Mouse (Mus musculus): ENCODE results near the gene Pkd1. TPM values are rescaled to one million over a fixed set of nuclear protein-coding genes. Genes with fewer than 3 reads are reported as not detected.

Pkd1 gene
- polyA plus RNA-seq, 1 experiment, result 31.6 TPM

DNA sequence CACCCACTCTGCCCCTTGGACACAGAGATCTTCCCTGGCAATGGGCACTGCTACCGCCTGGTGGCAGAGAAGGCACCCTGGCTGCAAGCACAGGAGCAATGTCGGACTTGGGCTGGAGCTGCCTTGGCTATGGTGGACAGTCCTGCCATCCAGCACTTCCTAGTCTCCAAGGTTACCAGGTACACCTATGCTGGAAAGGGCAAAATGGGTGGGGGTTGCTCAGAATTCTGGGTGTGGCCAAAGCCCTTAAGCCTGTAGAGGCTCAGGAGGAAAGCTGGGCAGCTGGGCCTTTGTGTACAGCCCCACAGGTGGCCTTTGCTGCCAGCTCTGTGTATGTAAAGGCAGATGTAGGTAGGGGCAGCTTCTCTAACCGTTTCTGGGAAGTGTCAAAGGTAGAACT, 16.2 kb downstream of the Pkd1 start:
- Histone ChIP-seq H3K27ac (ENCODE audit: control insufficient read depth, insufficient read depth, low read depth, low read length) (no peak overlapping the region), H3K4me1 (ENCODE audit: control insufficient read depth, insufficient read depth, low read length) (no peaks in the 10 kb centered on the region), H3K4me3 (ENCODE audit: control insufficient read depth, low read depth, low read length) (no peak overlapping the region), H3K36me3 (ENCODE audit: control insufficient read depth, insufficient read depth, low read length) (peaks cover 2% of the 10 kb centered on the region; the same call in 1 of the 2 replicates), H3K27me3 (ENCODE audit: control insufficient read depth, insufficient read depth, low read length) (no peaks in the 10 kb centered on the region)
- TF ChIP-seq POLR2A (IDR thresholded peaks at IDR 0.05; ENCODE audit: control insufficient read depth, low read depth, low read length), result no peak
- TF ChIP-seq CTCF (IDR thresholded peaks at IDR 0.05; ENCODE audit: control insufficient read depth, insufficient read depth, insufficient replicate concordance, low read depth, low read length), result no peak

DNA sequence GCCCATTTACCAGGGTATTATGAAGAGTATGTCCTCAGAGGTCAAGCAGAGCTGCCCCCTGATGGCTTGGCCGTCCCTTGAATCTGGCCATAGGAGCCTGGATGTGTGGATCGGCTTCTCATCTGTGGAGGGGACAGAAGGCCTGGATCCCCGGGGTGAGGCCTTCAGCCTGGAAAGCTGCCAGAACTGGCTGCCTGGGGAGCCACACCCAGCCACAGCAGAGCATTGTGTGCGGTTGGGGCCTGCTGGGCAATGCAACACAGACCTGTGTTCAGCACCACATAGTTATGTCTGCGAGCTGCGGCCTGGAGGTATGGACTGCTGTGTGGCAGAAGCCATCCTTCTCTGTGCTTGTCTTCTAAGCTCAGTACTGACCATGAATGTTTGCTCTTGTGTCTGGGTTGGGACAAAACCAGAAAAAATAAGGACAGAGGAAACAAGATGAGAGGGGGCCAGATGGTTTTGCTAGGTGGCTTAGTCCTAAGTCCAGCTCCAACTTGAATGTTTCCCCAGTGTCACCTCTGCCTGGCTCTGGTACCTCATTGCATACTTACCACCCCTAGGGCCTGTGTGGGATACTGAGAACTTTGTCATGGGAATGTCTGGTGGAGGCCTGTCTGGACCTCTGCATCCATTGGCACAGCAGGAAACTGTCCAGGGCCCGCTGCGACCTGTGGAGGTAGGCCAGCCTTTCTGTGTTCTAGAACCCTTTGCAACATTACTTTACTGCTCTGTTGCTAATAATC, 17.6 kb downstream of the Pkd1 start:
- Histone ChIP-seq H3K36me3 (ENCODE audit: control insufficient read depth, insufficient read depth, low read length) (peaks cover 2% of the 10 kb centered on the region; the same call in 1 of the 2 replicates), H3K27me3 (ENCODE audit: control insufficient read depth, insufficient read depth, low read length) (no peaks in the 10 kb centered on the region), H3K4me3 (ENCODE audit: control insufficient read depth, low read depth, low read length) (no peak overlapping the region), H3K27ac (ENCODE audit: control insufficient read depth, insufficient read depth, low read depth, low read length) (no peak overlapping the region), H3K4me1 (ENCODE audit: control insufficient read depth, insufficient read depth, low read length) (no peaks in the 10 kb centered on the region)
- TF ChIP-seq CTCF (IDR thresholded peaks at IDR 0.05; ENCODE audit: control insufficient read depth, insufficient read depth, insufficient replicate concordance, low read depth, low read length) (no peak), POLR2A (IDR thresholded peaks at IDR 0.05; ENCODE audit: control insufficient read depth, low read depth, low read length) (no peak)

GRCm38 (mm10) chr17:24569837-24570236, 20.2 kb downstream of the Pkd1 start:
- Histone ChIP-seq H3K27me3 (ENCODE audit: control insufficient read depth, insufficient read depth, low read length) (no peaks in the 10 kb centered on the region), H3K27ac (ENCODE audit: control insufficient read depth, insufficient read depth, low read depth, low read length) (no peak overlapping the region), H3K4me1 (ENCODE audit: control insufficient read depth, insufficient read depth, low read length) (no peaks in the 10 kb centered on the region), H3K4me3 (ENCODE audit: control insufficient read depth, low read depth, low read length) (no peak overlapping the region), H3K36me3 (ENCODE audit: control insufficient read depth, insufficient read depth, low read length) (peaks cover 2% of the 10 kb centered on the region; the same call in 1 of the 2 replicates)
- TF ChIP-seq POLR2A (IDR thresholded peaks at IDR 0.05; ENCODE audit: control insufficient read depth, low read depth, low read length) (no peak), CTCF (IDR thresholded peaks at IDR 0.05; ENCODE audit: control insufficient read depth, insufficient read depth, insufficient replicate concordance, low read depth, low read length) (no peak)

DNA sequence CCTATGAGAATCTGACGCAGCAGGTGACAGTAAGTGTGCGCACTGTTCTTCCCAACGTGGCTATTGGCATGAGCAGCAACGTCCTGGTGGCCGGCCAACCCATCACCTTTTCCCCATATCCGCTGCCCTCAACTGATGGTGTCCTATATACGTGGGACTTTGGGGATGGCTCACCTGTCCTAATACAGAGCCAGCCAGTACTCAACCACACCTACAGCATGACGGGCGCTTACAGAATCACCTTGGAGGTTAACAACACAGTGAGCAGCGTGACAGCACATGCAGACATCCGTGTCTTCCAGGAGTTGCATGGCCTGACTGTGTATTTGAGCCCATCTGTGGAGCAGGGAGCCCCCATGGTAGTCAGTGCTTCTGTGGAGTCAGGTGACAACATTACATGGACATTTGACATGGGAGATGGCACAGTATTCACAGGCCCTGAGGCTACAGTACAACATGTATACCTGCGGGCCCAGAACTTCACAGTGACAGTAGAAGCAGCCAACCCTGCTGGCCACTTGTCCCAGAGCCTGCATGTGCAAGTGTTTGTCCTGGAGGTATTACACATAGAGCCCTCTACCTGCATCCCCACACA, 23.1 kb downstream of the Pkd1 start:
- TF ChIP-seq CTCF (IDR thresholded peaks at IDR 0.05; ENCODE audit: control insufficient read depth, insufficient read depth, insufficient replicate concordance, low read depth, low read length), result no peak
- TF ChIP-seq POLR2A (IDR thresholded peaks at IDR 0.05; ENCODE audit: control insufficient read depth, low read depth, low read length), result no peak
- Histone ChIP-seq H3K36me3 (ENCODE audit: control insufficient read depth, insufficient read depth, low read length) (peaks cover 2% of the 10 kb centered on the region; the same call in 1 of the 2 replicates), H3K27me3 (ENCODE audit: control insufficient read depth, insufficient read depth, low read length) (no peaks in the 10 kb centered on the region), H3K27ac (ENCODE audit: control insufficient read depth, insufficient read depth, low read depth, low read length) (no peak overlapping the region), H3K4me1 (ENCODE audit: control insufficient read depth, insufficient read depth, low read length) (no peaks in the 10 kb centered on the region), H3K4me3 (ENCODE audit: control insufficient read depth, low read depth, low read length) (no peak overlapping the region)

- no peaks in the 10 kb centered on the region for H3K27me3 ChIP-seq (ENCODE audit: control insufficient read depth, insufficient read depth, low read length)
- no peaks in the 10 kb centered on the region for H3K4me1 ChIP-seq (ENCODE audit: control insufficient read depth, insufficient read depth, low read length)
- no peak overlapping the region for H3K27ac ChIP-seq (ENCODE audit: control insufficient read depth, insufficient read depth, low read depth, low read length)
- no peak for TF ChIP-seq POLR2A (IDR thresholded peaks at IDR 0.05; ENCODE audit: control insufficient read depth, low read depth, low read length)
- TF ChIP-seq CTCF (IDR thresholded peaks at IDR 0.05; ENCODE audit: control insufficient read depth, insufficient read depth, insufficient replicate concordance, low read depth, low read length), result no peak
- H3K36me3 ChIP-seq (ENCODE audit: control insufficient read depth, insufficient read depth, low read length), result peaks cover 2% of the 10 kb centered on the region
- no peak overlapping the region for H3K4me3 ChIP-seq (ENCODE audit: control insufficient read depth, low read depth, low read length)
These were observed 24.2 kb downstream of the Pkd1 start for GRCm38 (mm10) chr17:24573811-24574210.

DNA sequence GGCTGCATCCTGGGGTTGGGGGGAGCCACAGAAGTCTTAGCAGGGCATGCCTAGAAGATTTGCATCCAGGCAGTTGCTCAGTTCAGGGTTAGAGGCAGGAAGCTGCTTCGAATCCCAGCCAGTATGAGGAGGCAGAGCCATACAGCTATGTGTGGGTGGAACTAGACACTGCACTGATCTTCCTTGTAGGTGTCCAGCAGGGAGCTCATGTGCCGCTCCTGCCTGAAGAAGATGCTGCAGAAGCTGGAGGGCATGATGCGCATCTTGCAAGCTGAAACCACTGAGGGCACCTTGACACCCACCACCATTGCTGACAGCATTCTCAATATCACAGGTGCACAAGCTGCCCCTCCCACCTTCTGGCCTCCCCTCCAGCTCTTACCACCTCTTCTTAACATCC, 29.9 kb downstream of the Pkd1 start:
- no peak overlapping the region for H3K4me3 ChIP-seq (ENCODE audit: control insufficient read depth, low read depth, low read length)
- no peaks in the 10 kb centered on the region for H3K27me3 ChIP-seq (ENCODE audit: control insufficient read depth, insufficient read depth, low read length)
- TF ChIP-seq POLR2A (IDR thresholded peaks at IDR 0.05; ENCODE audit: control insufficient read depth, low read depth, low read length) (no peak), CTCF (IDR thresholded peaks at IDR 0.05; ENCODE audit: control insufficient read depth, insufficient read depth, insufficient replicate concordance, low read depth, low read length) (no peak)
- H3K36me3 ChIP-seq (ENCODE audit: control insufficient read depth, insufficient read depth, low read length), result no peaks in the 10 kb centered on the region; the same call in none of the 2 replicates
- H3K4me1 ChIP-seq (ENCODE audit: control insufficient read depth, insufficient read depth, low read length), result no peaks in the 10 kb centered on the region
- H3K27ac ChIP-seq (ENCODE audit: control insufficient read depth, insufficient read depth, low read depth, low read length), result no peak overlapping the region

DNA sequence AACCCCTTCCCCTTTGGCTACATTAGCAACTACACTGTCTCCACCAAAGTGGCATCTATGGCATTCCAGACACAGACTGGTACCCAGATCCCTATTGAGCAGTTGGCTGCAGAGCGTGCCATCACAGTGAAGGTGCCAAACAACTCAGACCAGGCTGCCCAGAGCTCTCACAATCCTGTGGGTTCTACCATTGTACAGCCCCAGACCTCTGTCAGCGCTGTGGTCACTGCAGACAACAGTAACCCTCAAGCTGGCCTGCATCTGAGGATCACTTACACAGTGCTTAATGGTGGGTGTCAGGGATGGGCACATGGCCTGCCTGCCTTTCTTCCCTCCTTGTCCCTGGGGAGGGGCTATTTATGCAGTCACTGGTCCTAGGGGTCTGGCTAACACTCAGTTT, 30.7 kb downstream of the Pkd1 start:
- Histone ChIP-seq H3K4me1 (ENCODE audit: control insufficient read depth, insufficient read depth, low read length) (no peaks in the 10 kb centered on the region), H3K36me3 (ENCODE audit: control insufficient read depth, insufficient read depth, low read length) (no peaks in the 10 kb centered on the region; the same call in none of the 2 replicates), H3K27ac (ENCODE audit: control insufficient read depth, insufficient read depth, low read depth, low read length) (no peak overlapping the region), H3K27me3 (ENCODE audit: control insufficient read depth, insufficient read depth, low read length) (no peaks in the 10 kb centered on the region), H3K4me3 (ENCODE audit: control insufficient read depth, low read depth, low read length) (no peak overlapping the region)
- no peak for TF ChIP-seq CTCF (IDR thresholded peaks at IDR 0.05; ENCODE audit: control insufficient read depth, insufficient read depth, insufficient replicate concordance, low read depth, low read length)
- TF ChIP-seq POLR2A (IDR thresholded peaks at IDR 0.05; ENCODE audit: control insufficient read depth, low read depth, low read length), result no peak

Measured in testis, adult 2 months (tissue).